Mouse (Mus musculus): ENCODE data around the gene Khk. TPM values are rescaled to one million over a fixed set of nuclear protein-coding genes. Genes with fewer than 3 reads are reported as not detected.

Gene Khk
- polyA plus RNA-seq, 2 experiments: 29.5 to 29.7 TPM

DNA sequence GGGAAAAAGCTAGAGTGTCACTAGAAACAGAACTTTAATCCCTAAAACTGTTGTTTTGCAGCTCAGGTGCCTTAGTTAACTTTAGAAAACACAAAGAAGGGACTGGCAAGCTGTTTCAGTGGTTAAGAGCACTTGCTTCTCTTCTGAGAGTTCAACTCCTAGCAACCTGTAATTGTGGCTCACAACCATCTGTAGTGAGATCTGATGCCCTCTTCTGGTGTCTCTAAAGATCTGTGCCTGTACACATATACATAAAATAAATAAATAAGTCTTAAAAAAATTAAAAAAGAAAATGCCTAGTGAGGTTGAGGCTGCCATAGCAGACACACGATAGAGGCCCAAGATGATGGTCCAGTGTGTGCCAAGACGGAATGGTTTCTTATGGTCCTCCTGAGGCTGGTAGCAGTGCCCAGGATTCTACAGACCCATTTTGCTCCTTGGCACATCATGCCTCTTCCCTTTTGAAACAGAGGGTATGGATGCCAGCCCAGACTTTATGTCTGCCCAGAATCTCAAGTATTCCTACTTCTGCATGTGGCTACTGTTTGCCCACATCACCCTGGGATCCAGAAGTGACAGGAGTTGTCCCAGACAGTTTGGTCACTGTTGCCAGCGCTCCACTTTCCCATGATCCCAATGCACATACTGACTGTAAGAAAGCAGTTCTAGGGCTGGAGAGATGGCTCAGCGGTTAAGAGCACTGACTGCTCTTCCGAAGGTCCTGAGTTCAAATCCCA lies 13.7 kb downstream of the Khk start:
- 89% methylated on average over 5 of the region's 5 CpGs for WGBS
- no peak overlapping the region for H3K4me3 ChIP-seq (replicated peaks; ENCODE audit: low read length)
- DNase-seq (ENCODE audit: low spot score) (no peak), ATAC-seq (ENCODE audit: low FRiP score, low read depth) (no peak)
- H3K27ac ChIP-seq (replicated peaks; ENCODE audit: low read depth, low read length): no peak overlapping the region
- H3K4me2 ChIP-seq (replicated peaks; ENCODE audit: low read depth, low read length, severe bottlenecking): no peak overlapping the region
- no peaks in the 10 kb centered on the region for H3K36me3 ChIP-seq (ENCODE audit: control insufficient read depth, insufficient read depth, low read length)
- no peaks in the 10 kb centered on the region for H3K4me1 ChIP-seq (ENCODE audit: control insufficient read depth, insufficient read depth, low read length)
- TF ChIP-seq POLR2A (IDR thresholded peaks at IDR 0.05; ENCODE audit: borderline replicate concordance, extremely low read depth, insufficient read depth, insufficient read length): no peak
- H3K27me3 ChIP-seq (ENCODE audit: control insufficient read depth, insufficient read depth, low read length): no peaks in the 10 kb centered on the region
- H3K9ac ChIP-seq (ENCODE audit: low read depth, low read length, severe bottlenecking): no peak overlapping the region
- H3K9me3 ChIP-seq (ENCODE audit: control insufficient read depth, low read length): no peaks in the 10 kb centered on the region

- Histone ChIP-seq H3K36me3 (ENCODE audit: control insufficient read depth, insufficient read depth, low read length) (no peaks in the 10 kb centered on the region), H3K4me1 (ENCODE audit: control insufficient read depth, insufficient read depth, low read length) (no peaks in the 10 kb centered on the region), H3K4me2 (replicated peaks; ENCODE audit: low read depth, low read length, severe bottlenecking) (no peak overlapping the region), H3K4me3 (replicated peaks; ENCODE audit: low read length) (no peak overlapping the region), H3K27ac (replicated peaks; ENCODE audit: low read depth, low read length) (no peak overlapping the region), H3K27me3 (ENCODE audit: control insufficient read depth, insufficient read depth, low read length) (no peaks in the 10 kb centered on the region; the same call in 1 of the 2 replicates), H3K9me3 (ENCODE audit: control insufficient read depth, low read length) (no peaks in the 10 kb centered on the region), H3K9ac (ENCODE audit: low read depth, low read length, severe bottlenecking) (no peak overlapping the region)
- TF ChIP-seq POLR2A (IDR thresholded peaks at IDR 0.05; ENCODE audit: borderline replicate concordance, extremely low read depth, insufficient read depth, insufficient read length): no peak
- ATAC-seq (ENCODE audit: low FRiP score, low read depth) (no peak), DNase-seq (ENCODE audit: low spot score) (no peak)
- WGBS: 95% methylated on average over 2 of the region's 2 CpGs
These were observed 21.8 kb downstream of the Khk start for GRCm38 (mm10) chr5:30943004-30943403.

DNA sequence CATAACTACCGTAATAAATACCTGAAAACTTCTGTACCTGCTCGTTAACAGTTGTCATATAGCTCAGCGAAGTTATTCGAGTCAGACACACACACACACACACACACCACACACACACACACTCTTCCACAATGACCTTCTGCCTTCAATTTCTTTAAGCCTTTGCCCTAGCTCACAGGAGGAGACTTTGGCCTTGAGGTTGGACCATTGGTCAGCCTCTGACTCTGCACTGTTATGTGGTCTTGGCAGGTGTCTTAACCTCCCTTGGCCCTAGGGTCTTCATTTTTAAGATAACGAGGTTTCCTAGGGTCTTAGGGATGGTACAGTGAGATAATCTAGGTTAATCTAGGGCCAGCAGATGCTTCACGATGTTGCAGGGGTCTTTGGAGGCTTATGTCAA lies 23.1 kb downstream of the Khk start:
- H3K4me2 ChIP-seq (replicated peaks; ENCODE audit: low read depth, low read length, severe bottlenecking): no peak overlapping the region; the same call in 1 of the 2 replicates
- ATAC-seq (ENCODE audit: low FRiP score, low read depth): no peak
- no peak for TF ChIP-seq POLR2A (IDR thresholded peaks at IDR 0.05; ENCODE audit: borderline replicate concordance, extremely low read depth, insufficient read depth, insufficient read length)
- no peak overlapping the region for H3K27ac ChIP-seq (replicated peaks; ENCODE audit: low read depth, low read length)
- DNase-seq (ENCODE audit: low spot score): no peak
- H3K4me1 ChIP-seq (ENCODE audit: control insufficient read depth, insufficient read depth, low read length): peaks cover 3% of the 10 kb centered on the region; the same call in 1 of the 2 replicates
- H3K36me3 ChIP-seq (ENCODE audit: control insufficient read depth, insufficient read depth, low read length): no peaks in the 10 kb centered on the region
- 77% methylated on average over 6 of the region's 6 CpGs for WGBS
- no peak overlapping the region for H3K4me3 ChIP-seq (replicated peaks; ENCODE audit: low read length)
- H3K9me3 ChIP-seq (ENCODE audit: control insufficient read depth, low read length): no peaks in the 10 kb centered on the region
- no peak overlapping the region for H3K9ac ChIP-seq (ENCODE audit: low read depth, low read length, severe bottlenecking)
- H3K27me3 ChIP-seq (ENCODE audit: control insufficient read depth, insufficient read depth, low read length): no peaks in the 10 kb centered on the region; the same call in 1 of the 2 replicates

DNA sequence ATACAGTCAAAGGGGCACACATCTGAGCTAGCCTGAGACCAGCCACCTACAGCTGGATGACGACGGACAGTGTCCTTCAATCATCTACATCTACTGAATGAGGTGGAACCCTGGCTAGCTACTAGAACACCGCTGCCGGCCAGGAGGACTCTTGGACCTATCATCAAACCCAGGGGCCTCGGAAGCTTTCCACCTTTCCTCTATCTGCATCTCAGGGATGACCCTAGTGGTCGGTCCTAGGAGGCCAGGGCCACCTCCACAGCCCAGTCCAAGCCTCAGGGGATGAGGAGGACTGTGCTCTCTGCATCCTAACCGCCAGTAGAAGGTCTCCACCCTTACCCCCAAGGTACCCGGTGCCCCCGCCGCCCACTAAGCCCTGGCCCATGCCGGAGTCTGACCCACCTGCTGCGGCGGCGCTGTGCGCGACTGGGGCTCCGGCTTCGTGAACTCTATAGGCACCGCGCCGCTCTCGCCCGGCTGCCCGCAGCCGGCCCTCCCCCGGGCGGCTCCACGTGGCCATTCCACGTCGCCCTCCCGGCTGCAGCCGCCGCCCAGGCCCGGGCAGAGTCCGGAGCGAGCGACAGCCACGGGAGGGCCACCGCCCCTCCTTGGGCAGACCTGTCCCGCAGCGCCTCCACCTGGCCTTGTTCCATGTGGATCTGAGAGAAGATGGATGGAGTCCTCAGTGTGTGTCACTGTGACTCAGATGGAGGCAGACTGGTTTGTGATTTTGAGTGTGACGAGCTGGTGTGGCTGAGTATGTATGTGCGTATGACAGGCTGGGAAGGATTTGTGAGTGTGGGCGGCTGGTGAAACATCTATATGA lies 23.9 kb downstream of the Khk start, which contains the start of gene Cgref1:
Gene Cgref1, minus strand, starts transcription at position 636 of the 826 bp plus-strand sequence.
- Histone ChIP-seq H3K36me3 (ENCODE audit: control insufficient read depth, insufficient read depth, low read length) (no peaks in the 10 kb centered on the region), H3K27ac (replicated peaks; ENCODE audit: low read depth, low read length) (no peak within 1 kb of the TSS), H3K9me3 (ENCODE audit: control insufficient read depth, low read length) (no peaks in the 10 kb centered on the region), H3K4me2 (replicated peaks; ENCODE audit: low read depth, low read length, severe bottlenecking) (peak within 1 kb of the TSS; percentile 76), H3K4me1 (ENCODE audit: control insufficient read depth, insufficient read depth, low read length) (peaks cover 3% of the 10 kb centered on the region; the same call in 1 of the 2 replicates), H3K27me3 (ENCODE audit: control insufficient read depth, insufficient read depth, low read length) (no peaks in the 10 kb centered on the region; the same call in 1 of the 2 replicates), H3K9ac (ENCODE audit: low read depth, low read length, severe bottlenecking) (peak within 1 kb of the TSS; percentile 56), H3K4me3 (replicated peaks; ENCODE audit: low read length) (peak within 1 kb of the TSS; percentile 48)
- WGBS: 6% methylated on average over 42 of the region's 44 CpGs
- TF ChIP-seq POLR2A (IDR thresholded peaks at IDR 0.05; ENCODE audit: borderline replicate concordance, extremely low read depth, insufficient read depth, insufficient read length): no peak
- no peak for ATAC-seq (ENCODE audit: low FRiP score, low read depth)
- peak; percentile 55 for DNase-seq (ENCODE audit: low spot score)

DNA sequence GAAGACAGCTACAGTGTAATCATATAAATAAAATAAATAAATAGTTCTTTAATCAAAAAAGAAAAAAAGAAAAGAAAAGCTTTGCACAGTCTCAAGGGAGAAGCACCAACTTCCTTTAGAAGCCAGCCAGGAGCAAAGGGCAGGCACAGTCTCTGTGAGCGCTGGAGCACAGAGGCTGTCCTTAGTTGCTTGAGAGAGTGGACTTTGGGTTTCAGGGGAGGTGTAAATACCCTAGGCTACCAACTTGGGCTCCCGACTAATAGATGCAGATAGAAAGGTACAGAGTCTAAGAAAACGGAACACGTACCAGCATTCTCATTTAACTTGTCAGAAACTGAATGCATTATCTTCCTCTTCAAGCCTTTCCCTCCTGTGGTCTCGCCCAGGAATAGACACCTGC lies 27.4 kb downstream of the Khk start:
- Histone ChIP-seq H3K36me3 (ENCODE audit: control insufficient read depth, insufficient read depth, low read length) (peaks cover 15% of the 10 kb centered on the region), H3K27me3 (ENCODE audit: control insufficient read depth, insufficient read depth, low read length) (no peaks in the 10 kb centered on the region; the same call in 1 of the 2 replicates), H3K27ac (replicated peaks; ENCODE audit: low read depth, low read length) (no peak overlapping the region), H3K4me1 (ENCODE audit: control insufficient read depth, insufficient read depth, low read length) (peaks cover 6% of the 10 kb centered on the region; the same call in 1 of the 2 replicates), H3K4me3 (replicated peaks; ENCODE audit: low read length) (no peak overlapping the region), H3K9ac (ENCODE audit: low read depth, low read length, severe bottlenecking) (no peak overlapping the region), H3K9me3 (ENCODE audit: control insufficient read depth, low read length) (no peaks in the 10 kb centered on the region), H3K4me2 (replicated peaks; ENCODE audit: low read depth, low read length, severe bottlenecking) (no peak overlapping the region)
- DNase-seq (ENCODE audit: low spot score) (no peak), ATAC-seq (ENCODE audit: low FRiP score, low read depth) (no peak)
- WGBS: 74% methylated on average over 5 of the region's 5 CpGs
- TF ChIP-seq POLR2A (IDR thresholded peaks at IDR 0.05; ENCODE audit: borderline replicate concordance, extremely low read depth, insufficient read depth, insufficient read length): no peak
